Mouse (Mus musculus) urinary bladder, postnatal 36 days (tissue): Measurements from ENCODE around the gene Cxcr1.
"Not testable (repeated sequence)": the region's sequence is repeated elsewhere in the genome, so short reads cannot be mapped to it uniquely, and the experiment has no call there.

Experiments
- DNase-seq, 2 experiments: peaks; one replicate each; pipeline ENCODE4 v3.0.0; 2022; ENCODE audit warnings: low spot score in 2 of 2, mixed read lengths in 1 of 2

Gene Cxcr1

GRCm38 (mm10) chr1:74196621-74197419 lies 2.4 kb upstream of the Cxcr1 start:
- DNase-seq: no peak

GRCm38 (mm10) chr1:74195961-74196360 lies 1.5 kb upstream of the Cxcr1 start:
- no peak for DNase-seq

GRCm38 (mm10) chr1:74192711-74193110 lies 1.7 kb downstream of the Cxcr1 start:
- DNase-seq: no peak

GRCm38 (mm10) chr1:74190471-74190870 lies 4.0 kb downstream of the Cxcr1 start:
- no peak for DNase-seq

GRCm38 (mm10) chr1:74183006-74183405 lies 11.4 kb downstream of the Cxcr1 start:
- no peak for DNase-seq

GRCm38 (mm10) chr1:74181462-74181861 lies 13.0 kb downstream of the Cxcr1 start:
- DNase-seq: no peak

GRCm38 (mm10) chr1:74179624-74180408 lies 14.6 kb downstream of the Cxcr1 start:
- no peak for DNase-seq

GRCm38 (mm10) chr1:74178618-74179017 lies 15.8 kb downstream of the Cxcr1 start:
- DNase-seq: no peak

- no peak for DNase-seq
Measured at GRCm38 (mm10) chr1:74175731-74176130, 18.7 kb downstream of the Cxcr1 start.

- no peak for DNase-seq
Measured at GRCm38 (mm10) chr1:74172722-74173121, 21.7 kb downstream of the Cxcr1 start.

GRCm38 (mm10) chr1:74169721-74170120 lies 24.7 kb downstream of the Cxcr1 start:
- DNase-seq: no peak

- no peak for DNase-seq
Measured at GRCm38 (mm10) chr1:74167136-74167535, 27.3 kb downstream of the Cxcr1 start.

- no peak for DNase-seq
Measured at GRCm38 (mm10) chr1:74160036-74160435, 34.4 kb downstream of the Cxcr1 start.

- DNase-seq: not testable (repeated sequence)
Measured at GRCm38 (mm10) chr1:74159613-74160012, 34.8 kb downstream of the Cxcr1 start.

GRCm38 (mm10) chr1:74156381-74156910 lies 38.0 kb downstream of the Cxcr1 start:
- DNase-seq: no peak

GRCm38 (mm10) chr1:74155435-74156012 lies 38.9 kb downstream of the Cxcr1 start:
- no peak for DNase-seq

- no peak for DNase-seq
Measured at GRCm38 (mm10) chr1:74153461-74154184, 40.8 kb downstream of the Cxcr1 start, which contains the start of gene Cxcr2. Cxcr2 (plus strand) TSS chr1:74153989.

- DNase-seq: no peak
Measured at GRCm38 (mm10) chr1:74151091-74151490, 43.3 kb downstream of the Cxcr1 start.

- DNase-seq: no peak
Measured at GRCm38 (mm10) chr1:74150101-74150500, 44.3 kb downstream of the Cxcr1 start.

- DNase-seq: peak in 1 of 2 experiments; percentile 28
Measured at GRCm38 (mm10) chr1:74149106-74149885, 45.1 kb downstream of the Cxcr1 start.
